14 mouse cellular contexts compared by ENCODE assay signal in the genomic region with DNA sequence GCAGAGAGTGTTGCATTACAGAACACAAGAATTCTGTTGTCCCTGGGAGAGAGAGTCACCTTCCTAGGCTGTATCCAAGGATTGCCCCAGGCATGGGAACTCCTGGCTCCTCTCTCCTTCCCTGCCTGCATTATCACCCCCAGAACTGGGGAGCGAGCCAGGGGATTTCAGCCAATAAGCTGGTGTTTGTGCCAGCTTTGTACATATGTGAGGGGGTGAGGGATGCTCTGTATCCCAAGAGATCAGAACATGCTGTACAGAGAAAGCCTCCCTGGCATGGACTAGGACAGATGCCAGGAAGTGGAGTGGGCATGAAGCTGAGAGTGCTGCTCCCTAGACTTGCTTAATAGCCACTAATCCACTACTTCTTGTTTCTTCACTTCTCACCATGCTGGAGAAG. TPM values are rescaled to one million over a fixed set of nuclear protein-coding genes. Genes with fewer than 3 reads are reported as not detected.
DNase-seq lines count a peak whose midpoint lies in the region; ATAC-seq lines count a peak whose summit lies in the region.
"Had no signal": no experiment of that assay in that cellular context is flagged by ENCODE, and none has a peak within 500 bp of the region (broad histone marks: within the 10 kb centered on the region; RNA-seq: fewer than 3 reads in every experiment).

No protein-coding gene starts in this region.

- H3K36me3 ChIP-seq in neural tube, embryonic 14.5 days (ENCODE audit: control insufficient read depth, insufficient read depth, low read length): no peaks in the 10 kb centered on the region
- H3K36me3 ChIP-seq in forebrain, embryonic 16.5 days (ENCODE audit: control insufficient read depth, insufficient read depth): no peaks in the 10 kb centered on the region
- H3K36me3 ChIP-seq: embryonic facial prominence, embryonic 15.5 days; G1E; neural tube, embryonic 13.5 days had no signal

- WGBS in neural tube, embryonic 14.5 days: 93% methylated on average over 1 of the region's 1 CpGs
- WGBS in forebrain, embryonic 16.5 days: 44% methylated on average over 1 of the region's 1 CpGs

- no peak overlapping the region for H3K4me3 ChIP-seq in neural tube, embryonic 14.5 days (ENCODE audit: low read depth, low read length)
- no peak overlapping the region for H3K4me3 ChIP-seq in forebrain, embryonic 16.5 days (replicated peaks; ENCODE audit: low read length)
- H3K4me3 ChIP-seq: embryonic facial prominence, embryonic 15.5 days; neural tube, embryonic 13.5 days had no signal

- H3K9me3 ChIP-seq in neural tube, embryonic 14.5 days (ENCODE audit: control insufficient read depth, low read length): no peaks in the 10 kb centered on the region
- H3K9me3 ChIP-seq in forebrain, embryonic 16.5 days (ENCODE audit: control insufficient read depth, low read length): no peaks in the 10 kb centered on the region
- H3K9me3 ChIP-seq: embryonic facial prominence, embryonic 15.5 days; neural tube, embryonic 13.5 days had no signal

- H3K27me3 ChIP-seq in neural tube, embryonic 14.5 days (ENCODE audit: control insufficient read depth, insufficient read depth, low read length): no peaks in the 10 kb centered on the region
- no peaks in the 10 kb centered on the region for H3K27me3 ChIP-seq in forebrain, embryonic 16.5 days (replicated peaks; ENCODE audit: control insufficient read depth, insufficient read depth, low read length)
- H3K27me3 ChIP-seq: embryonic facial prominence, embryonic 15.5 days; neural tube, embryonic 13.5 days had no signal

- no peak overlapping the region for H3K27ac ChIP-seq in neural tube, embryonic 14.5 days (ENCODE audit: low read depth, low read length)
- H3K27ac ChIP-seq in forebrain, embryonic 16.5 days (ENCODE audit: low read length): no peak overlapping the region
- H3K27ac ChIP-seq: embryonic facial prominence, embryonic 15.5 days; neural tube, embryonic 13.5 days had no signal

- ATAC-seq in neural tube, embryonic 14.5 days (ENCODE audit: low read depth): peak; percentile 63; the same call in 1 of the 2 replicates
- peak; percentile 94 for ATAC-seq in forebrain, embryonic 16.5 days

- DNase-seq in neural tube, embryonic 10.5 days (ENCODE audit: extremely low spot score, low spot score): no peak
- DNase-seq in left cerebral cortex, adult 11 months (ENCODE audit: low spot score): peak; percentile 7
- peak; percentile 50 for DNase-seq in telencephalon, adult 2 months (ENCODE audit: low read depth, low spot score)
- no peak for DNase-seq in thymus, postnatal 10 days (ENCODE audit: low spot score in 2 of 2)
- no peak for DNase-seq in lung, postnatal 25 days (ENCODE audit: low spot score)
- DNase-seq: adrenal gland, postnatal 25 days; kidney, postnatal 36 days; lung, embryonic 14.5 days; thymus, postnatal 25 days had no signal

- no peak overlapping the region for H3K9ac ChIP-seq in neural tube, embryonic 14.5 days (replicated peaks; ENCODE audit: low read depth, low read length)
- no peak overlapping the region for H3K9ac ChIP-seq in forebrain, embryonic 16.5 days (replicated peaks; ENCODE audit: low read depth, low read length)
- H3K9ac ChIP-seq: embryonic facial prominence, embryonic 15.5 days; lung, embryonic 14.5 days; neural tube, embryonic 13.5 days had no signal

- H3K4me1 ChIP-seq in neural tube, embryonic 14.5 days (ENCODE audit: control insufficient read depth, insufficient read depth, low read length): no peaks in the 10 kb centered on the region
- peaks cover 5% of the 10 kb centered on the region for H3K4me1 ChIP-seq in forebrain, embryonic 16.5 days (replicated peaks; ENCODE audit: control insufficient read depth, insufficient read depth, low read length)
- H3K4me1 ChIP-seq: embryonic facial prominence, embryonic 15.5 days; neural tube, embryonic 13.5 days had no signal

- H3K4me2 ChIP-seq in neural tube, embryonic 14.5 days (ENCODE audit: low read depth, low read length): no peak overlapping the region
- H3K4me2 ChIP-seq in forebrain, embryonic 16.5 days (ENCODE audit: low read length): no peak overlapping the region
- H3K4me2 ChIP-seq: embryonic facial prominence, embryonic 15.5 days; lung, embryonic 14.5 days; neural tube, embryonic 13.5 days had no signal

RNA-seq across cellular contexts. Expression of gene Dnah9, which starts 53.8 kb away (rescaled TPM):
- polyA plus RNA-seq in neural tube, embryonic 14.5 days (2014; fragmentation: Nextera tagmentation; extraction: Ambion mirVana): 2.4 and 3.4 TPM in 2 replicates
- polyA plus RNA-seq in forebrain, embryonic 16.5 days (2015; fragmentation: Nextera tagmentation; extraction: Ambion mirVana): 1.1 and 1.7 TPM in 2 replicates
- polyA plus RNA-seq: G1E had no signal

Comparison
In these comparisons a context has a peak if more than half of its experiments do, and no peak if none do; other contexts are left out.
1. DNase-seq: peak in left cerebral cortex, adult 11 months (single experiment) and telencephalon, adult 2 months (single experiment); none in neural tube, embryonic 10.5 days (single experiment), thymus, postnatal 10 days (0 of 2) and lung, postnatal 25 days (single experiment).